Mouse (Mus musculus): ENCODE measurements around the gene Ensa.

Ensa gene

DNA sequence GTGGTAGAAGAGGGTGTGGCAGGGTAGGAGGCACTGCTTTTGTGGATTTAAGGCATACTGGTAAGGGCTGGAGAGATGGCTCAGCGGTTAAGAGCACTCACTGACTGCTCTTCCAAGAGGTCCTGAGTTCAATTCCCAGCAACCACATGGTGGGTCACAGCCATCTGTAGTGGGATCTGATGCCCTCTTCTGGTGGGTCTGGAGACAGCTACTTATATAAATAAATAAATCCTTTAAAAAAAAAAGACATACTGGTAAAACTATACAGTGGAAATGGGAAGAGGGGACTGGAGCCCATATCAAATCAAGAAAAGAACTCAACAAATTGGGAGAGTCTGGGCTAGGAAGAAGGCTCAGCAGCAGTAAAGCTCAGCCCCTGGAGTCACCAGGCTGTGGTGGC, 14.9 kb downstream of the Ensa start:
- no peak for DNase-seq (ENCODE audit: inconsistent age in 2 of 2, low spot score in 1 of 2)

DNA sequence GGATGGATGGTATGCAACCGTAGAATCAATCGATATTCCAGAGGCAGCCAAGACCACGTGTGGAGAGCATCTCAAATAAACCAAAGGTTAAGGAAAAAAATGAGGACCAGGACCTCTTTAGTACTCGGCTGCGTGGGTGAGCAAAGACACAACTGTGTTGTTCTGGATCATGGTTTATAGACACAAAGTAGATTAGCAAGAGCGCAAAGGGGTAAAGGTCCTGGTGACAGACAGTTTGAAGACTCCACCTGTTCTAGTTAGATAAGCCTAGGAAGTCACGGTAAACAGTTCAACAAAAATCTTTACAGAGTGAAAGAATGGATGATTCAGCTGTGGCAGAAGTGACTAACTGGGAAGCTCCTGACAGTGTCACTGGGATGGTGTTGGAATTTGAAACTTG, 18.3 kb downstream of the Ensa start:
- DNase-seq (ENCODE audit: inconsistent age in 2 of 2, low spot score in 1 of 2): no peak

DNA sequence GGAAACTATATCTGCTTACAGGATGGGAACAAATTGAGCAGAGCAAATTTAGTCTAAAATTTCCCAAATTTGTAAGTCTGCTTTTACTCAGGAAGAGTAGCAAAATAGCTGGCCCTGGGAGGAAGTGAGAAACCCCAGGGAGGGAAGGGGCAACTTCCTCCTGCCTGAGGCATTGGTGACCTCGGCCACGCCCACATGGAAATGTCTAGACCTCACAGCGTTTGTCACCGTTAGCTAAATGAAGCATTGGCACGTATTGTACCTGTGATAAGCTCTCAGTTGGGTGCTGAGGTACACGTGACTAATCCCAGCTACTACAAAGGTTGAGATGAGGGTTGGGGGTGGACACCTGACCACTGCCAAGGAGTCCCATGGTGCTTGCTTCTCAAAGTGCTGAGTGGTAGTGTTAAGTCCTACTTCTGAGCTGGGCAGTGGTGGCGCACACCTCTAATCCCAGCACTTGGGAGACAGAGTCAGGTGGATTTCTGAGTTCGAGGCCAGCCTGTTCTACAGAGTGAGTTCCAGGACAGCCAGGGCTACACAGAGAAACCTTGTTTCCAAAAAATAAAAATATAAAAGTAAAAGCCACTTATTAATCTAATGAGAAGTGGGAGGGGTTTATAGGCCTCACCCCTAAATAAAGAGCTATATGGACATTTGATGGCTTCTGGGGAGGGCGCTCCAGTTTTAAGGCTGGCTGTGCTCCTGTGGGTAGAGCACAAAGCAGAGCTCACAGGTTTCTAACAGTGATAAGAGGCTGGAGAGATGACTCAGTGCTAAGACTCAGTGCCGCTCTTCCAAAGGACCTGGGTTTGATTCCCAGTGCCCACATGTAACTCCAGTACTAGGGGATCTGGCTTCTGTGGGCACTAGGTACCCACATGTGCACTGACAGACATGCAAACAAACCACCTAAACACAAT, 20.8 kb downstream of the Ensa start:
- DNase-seq (ENCODE audit: inconsistent age in 2 of 2, low spot score in 1 of 2): peak in 1 of 2 experiments; percentile 60

DNA sequence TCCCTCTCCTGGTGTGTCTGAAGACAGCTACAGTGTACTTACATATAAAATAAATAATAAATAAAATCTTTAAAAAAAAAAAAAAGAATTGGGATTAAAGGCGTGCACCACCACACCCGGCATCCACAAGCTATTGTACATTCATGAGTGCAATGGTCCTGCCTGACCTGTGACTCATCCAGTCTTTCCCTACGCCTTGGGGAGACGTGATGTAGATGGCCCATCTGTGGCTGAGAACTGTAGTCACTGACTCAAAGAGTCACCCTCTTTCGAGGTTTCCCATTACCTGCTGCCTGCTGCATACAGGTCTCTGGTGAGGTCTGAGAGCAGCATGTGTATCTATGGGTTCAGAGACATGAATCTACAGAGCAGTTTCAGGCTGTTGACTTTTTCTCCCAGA, 23.2 kb downstream of the Ensa start:
- no peak for DNase-seq (ENCODE audit: inconsistent age in 2 of 2, low spot score in 1 of 2)

DNA sequence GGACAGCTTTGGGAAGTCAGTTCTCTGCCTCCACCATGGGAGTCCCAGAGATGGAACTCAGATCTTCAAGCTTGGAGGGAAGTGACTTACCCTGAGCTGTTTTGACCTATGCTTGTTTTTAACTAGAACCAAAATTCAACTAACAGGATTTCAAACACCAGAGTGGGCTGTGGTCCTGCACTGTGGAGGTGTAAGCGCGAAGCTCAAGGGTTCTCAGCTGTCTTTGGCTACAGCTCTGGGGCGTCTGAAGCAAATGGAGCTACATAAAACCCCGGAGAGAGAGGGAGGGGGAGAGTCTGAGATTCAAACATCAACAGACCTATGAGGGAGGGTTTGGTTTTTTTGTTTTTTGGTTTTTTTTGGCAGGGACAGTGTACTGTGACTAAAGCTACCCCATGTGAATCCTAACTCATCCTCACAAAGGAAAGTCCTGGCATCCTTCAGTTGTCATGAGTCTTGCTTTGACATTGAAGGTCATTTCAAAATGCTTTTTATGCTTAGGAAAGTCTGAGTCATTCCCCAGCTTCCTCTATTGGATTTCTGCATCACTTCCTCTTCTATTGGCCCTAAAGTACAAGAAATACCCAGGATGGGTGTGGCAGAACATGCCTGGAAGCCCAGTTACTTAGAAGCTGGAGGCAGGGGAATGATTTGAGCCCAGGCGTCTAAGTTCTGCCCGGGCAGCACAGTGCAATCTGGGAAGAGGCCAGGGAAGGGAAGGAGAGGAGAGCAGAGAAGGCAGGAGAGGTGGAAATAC, 25.7 kb downstream of the Ensa start:
- DNase-seq (ENCODE audit: inconsistent age in 2 of 2, low spot score in 1 of 2): peak; percentile 74 to 94

DNA sequence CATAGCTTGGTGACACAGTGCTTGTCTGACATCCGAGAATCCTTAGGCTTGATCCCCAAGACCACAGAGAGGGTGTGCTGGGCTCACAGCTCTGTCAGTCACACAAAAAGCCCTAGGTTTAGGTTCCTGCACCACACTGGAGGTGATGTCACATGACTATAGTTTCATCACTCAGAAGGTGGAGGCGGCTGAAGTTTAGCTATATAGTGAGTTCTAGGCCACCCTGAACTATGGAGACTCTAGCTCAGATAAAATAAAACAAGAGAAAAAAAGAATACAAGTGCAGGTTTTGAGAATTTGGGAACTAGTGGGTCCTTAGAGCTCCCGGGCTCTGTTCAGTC, 26.2 kb downstream of the Ensa start:
- no peak for DNase-seq (ENCODE audit: inconsistent age in 2 of 2, low spot score in 1 of 2)

DNA sequence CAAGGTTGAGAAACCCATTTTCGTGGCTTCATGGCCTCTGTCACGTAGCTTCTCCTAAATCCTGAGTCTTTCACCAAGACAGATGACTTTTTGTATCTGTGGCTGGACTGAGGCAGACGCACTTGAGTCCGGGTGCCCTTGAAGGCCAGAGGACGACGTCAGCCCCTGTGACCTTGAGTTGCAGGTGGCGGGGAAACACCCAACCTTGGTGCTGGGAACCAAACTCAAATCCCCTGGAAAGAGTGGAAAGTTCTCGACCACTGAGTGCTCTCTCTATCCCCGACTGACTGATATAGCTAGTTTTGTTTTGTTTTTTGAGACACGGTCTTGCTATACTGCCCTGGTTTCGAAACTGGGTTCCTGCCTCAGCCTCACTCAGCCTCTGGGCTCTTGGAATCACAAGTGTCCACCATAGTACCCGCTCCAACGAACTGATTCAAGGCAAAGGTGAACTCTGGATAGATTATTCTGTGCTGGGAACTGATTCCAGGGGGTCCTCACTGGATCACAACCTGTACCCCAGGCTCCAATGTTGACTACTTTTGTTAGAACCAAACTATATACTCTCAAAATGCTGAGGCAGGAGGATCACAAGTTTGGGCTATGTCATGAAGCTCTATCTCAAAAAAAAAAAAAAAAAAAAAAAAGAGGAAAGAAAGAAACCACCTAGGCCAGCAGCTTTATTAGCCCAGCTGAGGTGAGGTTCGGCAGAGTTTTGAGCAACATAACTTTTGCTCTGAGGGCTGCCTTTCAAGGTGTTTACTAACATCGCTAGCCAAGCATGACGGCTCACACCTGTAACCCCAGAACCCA, 26.8 kb downstream of the Ensa start:
- DNase-seq (ENCODE audit: inconsistent age in 2 of 2, low spot score in 1 of 2): peak in 1 of 2 experiments; percentile 77

DNA sequence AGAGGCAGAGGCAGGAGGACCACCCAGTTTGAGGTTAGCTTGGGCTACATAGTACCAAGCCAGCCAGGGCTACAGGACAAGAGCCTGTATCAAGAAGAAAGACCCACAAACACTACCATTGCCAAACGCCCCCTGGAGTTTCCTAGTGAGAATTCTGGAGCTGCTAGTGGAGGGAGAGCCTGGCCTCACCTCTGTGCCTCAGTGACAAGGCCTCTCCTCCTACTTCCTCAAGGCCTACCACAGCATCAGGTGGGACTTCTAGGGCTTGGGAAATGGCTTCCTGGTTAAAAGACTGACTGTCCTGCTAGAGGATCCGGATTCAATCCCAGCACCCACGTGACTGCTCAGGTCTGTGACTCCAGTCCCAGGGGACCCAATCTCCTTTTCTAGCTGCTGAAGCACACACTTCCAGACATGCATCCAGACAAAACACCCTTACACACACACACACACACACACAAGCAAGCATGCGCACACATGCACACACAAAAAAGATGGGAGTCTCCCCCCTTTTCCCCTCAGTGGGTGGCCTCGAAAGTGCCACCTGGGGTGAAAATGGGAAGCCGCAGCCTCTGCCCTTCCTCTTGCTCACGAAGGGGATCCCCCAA, 27.5 kb downstream of the Ensa start:
- DNase-seq (ENCODE audit: inconsistent age in 2 of 2, low spot score in 1 of 2): no peak

DNA sequence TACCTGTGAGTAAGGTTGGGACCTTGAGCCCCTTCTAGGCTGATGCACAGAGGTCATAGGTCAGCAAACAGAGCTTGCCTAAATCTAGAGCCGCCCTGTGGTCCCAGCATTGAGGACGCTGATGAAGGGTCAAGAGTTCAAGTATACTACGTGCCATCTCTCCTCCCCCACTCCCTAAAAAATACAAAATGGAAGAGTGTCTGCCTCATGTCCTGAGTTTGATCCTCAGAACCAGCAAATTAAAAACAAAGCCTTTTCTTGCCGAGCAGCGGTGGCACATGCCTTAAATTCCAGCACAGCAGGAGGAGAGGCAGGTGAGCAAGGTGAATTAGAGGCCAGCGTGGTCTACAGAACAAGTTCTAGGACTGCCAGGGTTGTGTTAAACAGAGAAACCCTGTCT, 28.1 kb downstream of the Ensa start:
- no peak for DNase-seq (ENCODE audit: inconsistent age in 2 of 2, low spot score in 1 of 2)

DNA sequence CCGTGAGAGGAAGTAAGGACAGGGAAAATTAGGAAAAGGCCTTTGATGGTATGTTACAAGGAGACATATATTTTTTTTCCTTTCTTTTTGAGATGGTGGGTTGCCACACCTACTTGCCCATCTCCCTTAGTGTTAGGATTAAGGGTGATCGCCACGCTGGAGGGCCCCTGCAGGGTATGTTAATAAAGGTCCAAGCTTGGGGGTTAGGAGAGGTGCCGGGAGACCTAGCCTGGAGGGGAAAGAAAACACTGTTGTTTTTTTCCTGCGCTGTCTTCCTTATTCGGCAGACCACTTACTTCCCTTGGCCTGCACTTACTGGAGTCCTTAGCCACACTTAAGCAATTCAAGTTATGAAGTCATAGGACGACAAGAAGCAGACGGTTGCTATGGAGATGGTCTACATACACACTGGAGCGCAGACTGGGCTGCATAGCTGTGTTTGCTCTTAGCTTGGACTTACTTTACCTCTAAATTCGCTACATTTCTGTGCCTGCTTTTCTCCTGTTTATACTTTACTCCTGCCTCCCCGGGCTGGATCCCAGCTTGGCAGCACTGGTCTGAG, 28.8 kb downstream of the Ensa start:
- peak in 1 of 2 experiments; percentile 75 for DNase-seq (ENCODE audit: inconsistent age in 2 of 2, low spot score in 1 of 2)

DNA sequence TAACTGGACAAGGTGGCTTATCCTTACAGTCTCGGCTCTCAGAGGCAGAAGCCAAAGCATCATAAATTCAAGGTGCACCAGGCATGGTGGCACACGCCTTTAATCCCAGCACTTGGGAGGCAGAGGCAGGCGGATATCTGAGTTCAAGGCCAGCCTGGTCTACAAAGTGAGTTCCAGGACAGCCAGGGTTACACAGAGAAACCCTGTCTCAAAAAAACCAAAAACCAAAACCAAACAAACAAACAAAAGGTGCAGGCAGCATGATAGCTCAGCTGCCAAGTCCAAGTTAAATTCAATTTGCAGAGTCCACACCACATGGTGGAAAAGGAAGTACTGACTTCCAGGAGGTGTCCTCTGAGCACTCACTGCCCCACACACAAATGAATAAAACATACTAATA, 29.6 kb downstream of the Ensa start:
- peak in 1 of 2 experiments; percentile 43 for DNase-seq (ENCODE audit: inconsistent age in 2 of 2, low spot score in 1 of 2)

DNA sequence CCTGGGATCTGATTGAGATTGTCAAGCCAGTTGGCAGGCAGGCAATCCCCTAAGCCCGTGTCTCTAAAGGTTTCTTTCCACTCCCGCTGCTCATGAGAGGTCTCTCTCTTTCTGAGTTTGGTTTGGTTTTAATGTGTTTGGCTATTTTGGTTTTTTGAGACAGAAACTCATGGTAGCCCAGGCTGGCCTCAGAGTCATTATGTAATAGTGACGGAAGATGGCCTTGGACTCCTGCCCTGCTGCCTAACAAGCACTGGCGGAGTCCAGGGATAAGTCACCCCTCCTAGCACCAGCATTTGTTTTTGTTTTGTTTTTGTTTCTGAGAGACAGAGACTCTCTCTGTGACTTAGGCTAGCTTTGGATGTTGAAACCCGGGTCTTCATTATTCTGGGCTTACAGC, 30.6 kb downstream of the Ensa start:
- DNase-seq (ENCODE audit: inconsistent age in 2 of 2, low spot score in 1 of 2): peak in 1 of 2 experiments; percentile 77

DNA sequence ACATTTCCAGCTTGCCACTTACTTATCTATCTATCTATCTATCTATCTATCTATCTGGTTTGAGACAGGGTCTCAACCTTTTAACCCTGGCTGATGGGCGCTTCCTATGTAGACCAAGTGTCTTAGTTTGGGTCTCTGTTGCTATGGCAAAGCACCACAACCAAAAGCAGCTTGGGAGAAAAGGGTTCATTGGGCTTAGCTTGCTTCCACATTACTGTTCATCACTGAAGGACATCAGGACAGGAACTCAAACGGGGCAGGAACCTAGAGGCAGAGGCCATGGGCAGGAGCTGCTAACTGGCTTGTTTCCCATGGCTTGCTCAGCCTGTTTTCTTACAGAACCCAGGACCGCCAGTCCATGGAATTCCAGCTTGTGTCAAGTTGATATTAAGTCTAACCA, 32.3 kb downstream of the Ensa start:
- no peak for DNase-seq (ENCODE audit: inconsistent age in 2 of 2, low spot score in 1 of 2)

DNA sequence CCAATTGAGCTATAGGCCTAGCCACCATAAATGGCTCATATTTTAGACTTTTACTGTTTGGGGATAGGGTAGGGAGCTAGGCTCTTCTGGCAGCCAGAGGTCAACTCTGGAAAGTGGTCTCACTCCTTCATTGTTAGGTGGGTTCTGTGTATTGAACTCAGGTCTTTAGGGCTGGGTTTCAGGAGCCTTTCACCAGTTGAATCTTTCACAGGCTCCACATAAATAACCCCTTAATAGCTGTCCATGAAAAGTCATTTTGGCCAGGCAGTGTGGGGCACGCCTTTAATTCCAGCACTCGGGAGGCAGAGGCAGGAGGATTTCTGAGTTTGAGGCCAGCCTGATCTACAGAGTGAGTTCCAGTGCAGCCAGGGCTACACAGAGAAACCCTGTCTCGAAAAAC, 32.9 kb downstream of the Ensa start:
- peak in 1 of 2 experiments; percentile 46 for DNase-seq (ENCODE audit: inconsistent age in 2 of 2, low spot score in 1 of 2)

DNA sequence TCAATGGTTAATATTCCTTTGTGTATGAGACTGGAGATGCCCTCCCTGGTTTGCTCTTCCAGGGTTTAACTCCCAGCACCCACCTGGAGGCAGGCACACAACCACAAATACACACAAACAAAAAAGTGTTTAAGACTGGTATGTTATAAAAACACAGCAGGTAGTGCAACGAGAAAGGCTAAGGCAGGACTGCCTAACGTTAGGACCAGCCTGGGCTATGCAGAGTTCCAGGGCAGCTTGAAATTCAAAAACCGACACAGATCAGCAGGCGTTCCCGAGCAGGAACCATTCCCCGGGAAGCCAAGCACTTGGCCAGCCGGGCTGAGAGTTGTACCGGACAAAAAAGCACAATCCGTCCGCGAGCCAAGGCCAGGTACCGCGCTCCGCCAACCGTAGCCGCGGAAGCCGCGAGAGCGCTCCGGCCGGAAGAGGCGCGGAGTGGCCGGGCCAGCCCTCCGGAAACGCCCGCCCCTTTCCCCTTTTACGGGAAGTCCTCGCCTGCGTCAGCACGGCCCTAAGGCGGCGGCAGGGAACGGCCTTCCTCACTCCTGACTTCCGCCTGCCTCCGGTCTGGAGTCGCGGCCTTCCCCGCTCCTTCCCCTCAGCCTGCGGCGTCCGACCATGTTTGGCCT, 33.6 kb downstream of the Ensa start, which contains the start of gene Mcl1:
Mcl1 (plus strand) TSS at position 553 of the 632 bp plus-strand sequence.
- DNase-seq (ENCODE audit: inconsistent age in 2 of 2, low spot score in 1 of 2): peak; percentile 97 to 99

DNA sequence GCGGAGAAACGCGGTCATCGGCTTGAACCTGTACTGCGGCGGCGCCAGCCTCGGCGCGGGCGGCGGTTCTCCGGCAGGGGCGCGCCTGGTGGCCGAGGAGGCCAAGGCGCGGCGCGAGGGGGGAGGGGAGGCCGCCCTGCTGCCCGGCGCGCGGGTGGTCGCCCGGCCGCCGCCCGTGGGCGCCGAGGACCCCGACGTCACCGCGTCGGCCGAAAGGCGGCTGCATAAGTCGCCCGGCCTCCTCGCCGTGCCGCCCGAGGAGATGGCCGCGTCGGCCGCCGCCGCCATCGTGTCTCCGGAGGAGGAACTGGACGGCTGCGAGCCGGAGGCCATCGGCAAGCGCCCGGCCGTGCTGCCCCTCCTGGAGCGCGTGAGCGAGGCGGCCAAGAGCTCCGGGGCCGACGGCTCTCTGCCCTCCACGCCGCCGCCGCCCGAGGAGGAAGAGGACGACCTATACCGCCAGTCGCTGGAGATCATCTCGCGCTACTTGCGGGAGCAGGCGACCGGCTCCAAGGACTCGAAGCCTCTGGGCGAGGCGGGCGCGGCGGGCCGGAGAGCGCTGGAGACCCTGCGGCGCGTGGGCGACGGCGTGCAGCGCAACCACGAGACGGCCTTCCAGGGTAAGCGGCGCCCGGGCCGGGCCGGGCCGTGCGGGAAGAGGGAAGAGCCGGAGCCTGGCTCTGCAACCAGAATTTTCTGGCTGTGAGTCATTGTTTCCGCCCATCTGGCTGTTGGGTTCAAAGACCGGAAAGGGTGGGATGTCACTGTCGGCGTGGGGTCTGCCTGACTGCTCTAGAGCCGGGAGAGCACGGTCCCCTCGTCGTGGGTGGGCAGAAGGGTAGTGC, 34.3 kb downstream of the Ensa start:
- DNase-seq (ENCODE audit: inconsistent age in 2 of 2, low spot score in 1 of 2): peak; percentile 84 to 93

DNA sequence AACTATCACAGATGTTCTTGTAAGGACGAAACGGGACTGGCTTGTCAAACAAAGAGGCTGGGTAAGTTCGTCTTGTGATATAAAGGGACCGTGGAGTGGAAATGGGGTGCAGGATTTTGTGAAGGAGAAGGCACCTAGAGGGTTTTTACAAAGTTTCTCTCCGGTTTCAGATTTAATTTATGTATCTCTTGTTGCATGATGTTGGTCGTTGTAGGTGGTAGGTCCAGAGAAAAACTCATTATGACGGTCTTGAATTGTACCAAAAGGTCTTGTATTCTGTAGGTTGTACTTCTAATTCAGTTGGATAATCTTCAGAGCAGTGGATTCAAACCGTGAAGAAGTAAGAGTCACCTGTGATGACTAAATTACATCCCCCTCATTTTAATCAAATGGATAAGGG, 35.2 kb downstream of the Ensa start:
- DNase-seq (ENCODE audit: inconsistent age in 2 of 2, low spot score in 1 of 2): no peak

DNA sequence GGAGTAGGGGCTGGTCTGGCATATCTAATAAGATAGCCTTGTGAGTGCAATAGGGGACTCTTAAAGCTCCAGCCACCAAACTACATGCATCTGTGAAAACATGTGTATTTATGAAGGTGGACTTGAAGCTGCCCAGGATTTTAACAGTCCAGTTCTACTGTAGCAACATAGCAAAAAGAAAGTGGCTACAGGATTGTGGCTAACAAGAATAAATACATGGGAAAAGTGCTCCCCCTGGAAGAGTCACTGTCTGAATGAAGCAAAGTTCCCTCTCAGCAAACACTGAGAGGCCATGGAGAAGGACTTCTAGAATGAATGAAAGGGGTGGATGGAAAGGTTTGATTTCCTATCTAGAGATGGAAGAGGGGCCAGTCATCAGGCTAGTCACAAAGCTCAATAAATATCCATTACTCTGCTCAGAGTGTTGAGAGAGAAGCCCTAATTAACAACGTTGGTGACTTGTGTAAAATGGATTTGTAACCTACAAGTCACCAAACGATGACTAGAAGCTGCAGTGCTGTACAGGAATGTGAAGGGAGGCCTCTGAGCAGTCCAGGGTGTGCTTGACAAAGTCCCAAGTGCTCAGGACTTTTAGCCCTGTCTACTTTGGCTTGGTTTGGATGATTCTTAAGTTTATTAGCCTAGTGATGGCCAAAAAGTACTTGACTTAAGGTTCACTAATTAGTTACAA, 36.1 kb downstream of the Ensa start:
- DNase-seq (ENCODE audit: inconsistent age in 2 of 2, low spot score in 1 of 2): peak in 1 of 2 experiments; percentile 73

Measured in adrenal gland, adult (tissue).